Mouse (Mus musculus) C2C12 (cell line): ENCODE results near the gene Mei1. TPM values are rescaled to one million over a fixed set of nuclear protein-coding genes. Genes with fewer than 3 reads are reported as not detected.

ENCODE experiments used
- H3K27me3 ChIP-seq: one replicate; pipeline ENCODE4 v1.6.1; 2011; ENCODE audit not compliant: control insufficient read depth, insufficient read depth, insufficient read length
- H3K36me3 ChIP-seq: one replicate; pipeline ENCODE4 v1.6.1; 2011; ENCODE audit not compliant: control insufficient read depth, insufficient read depth
- H3K4me3 ChIP-seq: one replicate; pipeline ENCODE4 v1.5.1; 2011; ENCODE audit warnings: mild to moderate bottlenecking, control low read depth; ENCODE audit not compliant: poor library complexity, insufficient read depth, severe bottlenecking
- H3K79me2 ChIP-seq: one replicate; pipeline ENCODE4 v1.6.1; 2011; ENCODE audit not compliant: control insufficient read depth, insufficient read depth
- H3K79me3 ChIP-seq: one replicate; pipeline ENCODE4 v1.6.1; 2011; ENCODE audit warnings: low read depth, control low read depth
- H3ac ChIP-seq: one replicate; pipeline ENCODE3; 2011; ENCODE audit warnings: low read depth; ENCODE audit not compliant: control insufficient read depth, insufficient read length
- CEBPB ChIP-seq: IDR thresholded peaks from one replicate; pipeline ENCODE4 v1.6.1; 2011; ENCODE audit warnings: low read depth, mild to moderate bottlenecking, control low read depth, moderate library complexity
- CTCF ChIP-seq: IDR thresholded peaks from one replicate; pipeline ENCODE4 v1.5.1; 2011; ENCODE audit not compliant: control insufficient read depth, insufficient read depth, insufficient read length
- FOSL1 ChIP-seq: IDR thresholded peaks from one replicate; pipeline ENCODE4 v1.8.0; 2011; ENCODE audit warnings: mild to moderate bottlenecking, low read length; ENCODE audit not compliant: poor library complexity, insufficient read depth, severe bottlenecking
- MAX ChIP-seq: IDR thresholded peaks from one replicate; pipeline ENCODE4 v1.6.1; 2011; ENCODE audit warnings: mild to moderate bottlenecking, control low read depth
- MYOD1 ChIP-seq: IDR thresholded peaks from one replicate; pipeline ENCODE4 v1.6.1; 2011; ENCODE audit warnings: low read depth; ENCODE audit not compliant: control insufficient read depth, insufficient read length
- MYOG ChIP-seq: IDR thresholded peaks from one replicate; pipeline ENCODE4 v1.6.1; 2011; ENCODE audit not compliant: control insufficient read depth, insufficient read length; ENCODE audit errors: extremely low read depth
- USF1 ChIP-seq: IDR thresholded peaks from one replicate; pipeline ENCODE4 v1.6.1; 2011; ENCODE audit warnings: low read depth, mild to moderate bottlenecking, control low read depth, moderate library complexity
- polyA plus RNA-seq: library from polyadenylated mRNA; unstranded; fragments of >200 nt; fragmentation: generic; extraction: Trizol; gene quantifications from one replicate; pipeline ENCODE4 v1.2.1, GENCODE M21; 2012; ENCODE audit warnings: missing spikeins

Mei1 gene
- polyA plus RNA-seq, 1 experiment, result not detected

- TF ChIP-seq USF1 (no peak), MAX (no peak), CTCF (no peak)
- Histone ChIP-seq H3K4me3 (no peak overlapping the region), H3K36me3 (peaks cover 19% of the 10 kb centered on the region), H3ac (peak overlapping the region; percentile 47), H3K79me2 (peaks cover 41% of the 10 kb centered on the region), H3K27me3 (no peaks in the 10 kb centered on the region), H3K79me3 (peaks cover 33% of the 10 kb centered on the region)
Observed at GRCm38 (mm10) chr15:82145851-82146769, 76.3 kb downstream of the Mei1 start.

GRCm38 (mm10) chr15:82146770-82147610, 77.2 kb downstream of the Mei1 start, which contains the start of gene Srebf2:
Gene Srebf2 (plus strand): TSS chr15:82147181.
- Histone ChIP-seq H3ac (peak within 1 kb of the TSS; percentile 47), H3K4me3 (peak within 1 kb of the TSS; percentile 97), H3K27me3 (no peaks in the 10 kb centered on the region), H3K79me3 (peaks cover 42% of the 10 kb centered on the region), H3K36me3 (peaks cover 20% of the 10 kb centered on the region), H3K79me2 (peaks cover 49% of the 10 kb centered on the region)
- TF ChIP-seq MAX (peak; percentile 29), MYOG (no peak), FOSL1 (no peak), CEBPB (peak; percentile 62), USF1 (no peak), CTCF (no peak), MYOD1 (no peak)

GRCm38 (mm10) chr15:82147611-82148111, 77.9 kb downstream of the Mei1 start:
- Histone ChIP-seq H3K36me3 (peaks cover 22% of the 10 kb centered on the region), H3K4me3 (peak overlapping the region; percentile 97), H3K79me2 (peaks cover 56% of the 10 kb centered on the region), H3ac (peak overlapping the region; percentile 47), H3K79me3 (peaks cover 48% of the 10 kb centered on the region), H3K27me3 (no peaks in the 10 kb centered on the region)
- TF ChIP-seq USF1 (no peak), MYOD1 (peak; percentile 85)

GRCm38 (mm10) chr15:82148510-82148911, 78.7 kb downstream of the Mei1 start:
- TF ChIP-seq MYOG, result no peak
- TF ChIP-seq MYOD1, result no peak
- no peak for TF ChIP-seq CEBPB
- no peak for TF ChIP-seq MAX
- no peak for TF ChIP-seq USF1
- TF ChIP-seq CTCF, result no peak
- TF ChIP-seq FOSL1, result no peak

GRCm38 (mm10) chr15:82150042-82150441, 80.2 kb downstream of the Mei1 start:
- no peak overlapping the region for H3K4me3 ChIP-seq
- H3K36me3 ChIP-seq, result peaks cover 28% of the 10 kb centered on the region
- TF ChIP-seq FOSL1 (no peak), MYOG (no peak), MYOD1 (no peak), MAX (no peak)
- no peaks in the 10 kb centered on the region for H3K27me3 ChIP-seq
- peaks cover 72% of the 10 kb centered on the region for H3K79me3 ChIP-seq
- peaks cover 80% of the 10 kb centered on the region for H3K79me2 ChIP-seq
- no peak overlapping the region for H3ac ChIP-seq

More at GRCm38 (mm10) chr15:82148510-82148911, 78.7 kb downstream of the Mei1 start:
- Histone ChIP-seq H3K79me2 (peaks cover 65% of the 10 kb centered on the region), H3K4me3 (peak overlapping the region; percentile 97), H3K79me3 (peaks cover 57% of the 10 kb centered on the region), H3K36me3 (peaks cover 25% of the 10 kb centered on the region), H3K27me3 (no peaks in the 10 kb centered on the region), H3ac (peak overlapping the region; percentile 47)

- H3ac ChIP-seq, result no peak overlapping the region
- H3K4me3 ChIP-seq, result no peak overlapping the region
- peaks cover 83% of the 10 kb centered on the region for H3K79me3 ChIP-seq
- peaks cover 91% of the 10 kb centered on the region for H3K79me2 ChIP-seq
- TF ChIP-seq USF1 (no peak), FOSL1 (no peak), MYOD1 (no peak), CTCF (no peak), CEBPB (no peak), MYOG (no peak), MAX (no peak)
- no peaks in the 10 kb centered on the region for H3K27me3 ChIP-seq
- H3K36me3 ChIP-seq, result peaks cover 28% of the 10 kb centered on the region
Observed at GRCm38 (mm10) chr15:82151176-82151575, 81.4 kb downstream of the Mei1 start.
